Mouse (Mus musculus) c-Kit-positive CD71-negative TER-119-negative erythroid progenitor cells, embryonic 14.5 days (primary cell): ENCODE data around the gene Frrs1l.

ENCODE experiments used
- DNase-seq: peaks from one replicate; pipeline ENCODE4 v3.0.0-alpha.2; 2013; ENCODE audit warnings: low read depth

Frrs1l gene

DNA sequence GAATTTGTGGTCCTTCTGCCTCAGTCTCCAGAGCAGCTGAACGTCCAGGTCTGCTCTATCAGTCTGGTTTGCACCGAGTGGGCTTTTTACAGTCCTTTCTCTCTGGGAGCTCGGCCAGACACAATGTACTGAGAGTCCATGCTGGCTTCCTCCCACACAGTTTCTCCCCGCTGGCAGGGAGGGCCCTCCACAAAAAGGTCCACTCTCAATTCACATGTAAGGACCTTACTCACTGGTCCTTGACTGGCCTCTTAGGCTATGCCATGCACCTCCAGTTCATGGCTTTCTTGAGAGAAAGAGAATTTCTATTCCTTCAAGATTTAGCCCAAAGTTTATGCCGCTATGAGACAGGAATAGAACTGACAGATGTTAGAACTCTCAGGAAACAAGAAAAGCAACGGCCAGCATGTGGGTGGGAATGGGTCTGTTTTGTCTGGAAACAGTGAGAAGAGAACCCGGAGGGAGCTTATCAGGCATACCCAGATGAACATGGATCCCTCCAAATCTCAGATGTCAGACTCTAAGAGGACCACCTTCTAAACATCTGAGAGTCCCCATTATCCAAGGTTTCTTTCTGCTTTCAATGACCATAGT lies 24.5 kb downstream of the Frrs1l start:
- no peak for DNase-seq

GRCm38 (mm10) chr4:56963687-56964086 lies 26.5 kb downstream of the Frrs1l start:
- no peak for DNase-seq

- DNase-seq, result no peak
These were observed 28.8 kb downstream of the Frrs1l start for GRCm38 (mm10) chr4:56961320-56961925.

GRCm38 (mm10) chr4:56957518-56957917 lies 32.7 kb downstream of the Frrs1l start:
- no peak for DNase-seq

DNA sequence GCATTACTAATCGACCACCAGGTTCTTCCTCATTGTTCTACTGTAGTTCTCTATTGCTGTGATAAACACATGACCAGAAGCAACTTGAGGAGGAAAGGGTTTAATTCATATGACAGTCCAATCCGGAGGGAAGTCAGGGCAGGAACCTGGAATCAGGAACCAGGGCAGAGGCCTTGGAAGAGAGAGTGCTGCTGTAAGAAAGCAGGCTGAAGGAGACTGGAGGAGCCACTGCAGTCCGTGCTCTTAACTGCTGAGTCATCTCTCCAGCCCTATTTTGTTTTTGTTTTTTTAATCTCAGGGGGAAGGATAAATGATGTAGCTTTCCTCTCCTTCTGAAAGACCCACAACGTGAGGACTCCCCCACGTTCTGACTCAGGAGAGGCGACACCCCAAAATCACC lies 37.0 kb downstream of the Frrs1l start:
- no peak for DNase-seq

GRCm38 (mm10) chr4:56951701-56952100 lies 38.5 kb downstream of the Frrs1l start:
- no peak for DNase-seq

DNA sequence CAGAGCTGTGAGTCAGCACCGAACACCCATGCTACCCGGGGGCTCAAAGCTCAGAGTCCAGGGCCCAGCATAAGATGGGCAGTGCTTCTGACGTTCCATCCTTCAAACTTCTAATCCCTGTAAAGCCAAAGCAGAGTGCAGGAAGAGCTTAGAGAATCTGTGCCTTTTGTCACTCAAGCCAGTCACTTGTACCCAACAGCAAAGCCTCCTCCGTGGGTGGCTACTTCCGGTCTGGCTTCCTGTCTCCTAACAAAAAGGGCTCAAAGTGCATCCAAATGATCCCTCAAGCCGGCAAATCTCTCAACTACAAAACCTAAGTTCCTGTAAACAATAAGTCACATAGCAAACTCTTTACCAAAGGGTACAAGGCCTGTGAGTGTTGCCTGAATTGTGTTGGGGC lies 40.7 kb downstream of the Frrs1l start:
- DNase-seq, result peak; percentile 13

DNA sequence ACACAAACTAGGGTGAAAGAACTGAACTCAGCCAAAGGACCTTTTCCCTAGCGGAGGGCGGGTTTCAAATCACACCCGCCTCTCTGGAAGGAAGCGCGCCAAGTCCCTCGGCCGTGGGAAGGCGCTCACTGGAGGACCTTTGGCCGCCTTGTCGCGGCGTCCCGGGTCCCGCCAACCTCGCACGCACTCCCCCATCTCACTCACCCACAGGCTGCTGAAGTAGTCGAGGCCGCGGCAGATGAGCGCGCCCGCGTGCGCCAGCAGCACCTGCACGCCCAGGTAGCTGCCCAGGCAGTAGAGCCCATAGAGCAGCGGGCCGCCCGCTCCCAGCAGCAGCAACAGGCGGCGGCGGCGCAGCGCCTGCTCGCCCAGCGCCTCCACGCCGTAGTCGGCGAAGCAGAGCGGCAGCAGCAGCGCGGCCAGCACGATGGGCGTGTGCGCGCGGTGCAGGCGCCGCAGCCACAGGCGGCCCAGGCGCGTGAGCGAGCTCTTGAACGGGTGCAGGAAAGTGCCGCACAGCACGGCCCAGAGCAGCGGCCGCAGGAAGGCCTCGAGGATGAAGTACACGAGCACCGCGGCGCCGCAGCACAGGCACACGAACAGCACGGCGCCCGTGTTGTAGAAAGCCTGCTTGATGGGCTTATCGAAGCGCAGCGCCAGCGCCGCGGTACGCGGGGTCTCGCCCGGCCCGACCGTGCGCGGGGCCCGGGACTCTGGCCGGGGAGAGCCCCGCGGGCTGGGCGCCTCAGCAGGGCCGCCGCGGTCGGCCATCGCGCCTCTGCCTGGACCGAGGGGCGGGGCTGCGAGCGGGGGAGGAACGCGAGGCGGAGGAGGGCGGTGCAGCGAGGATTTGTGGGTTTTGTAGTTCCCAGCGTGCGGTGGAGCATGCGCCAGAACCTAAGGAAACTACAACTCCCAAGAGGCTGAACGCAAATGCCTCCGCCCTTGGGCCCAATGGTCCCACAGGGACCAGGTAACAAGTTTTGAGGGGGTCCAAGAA lies 43.2 kb downstream of the Frrs1l start, which contains the start of gene Tmem245:
Tmem245 (minus strand) TSS at position 797 of the 1,000 bp plus-strand sequence.
- DNase-seq, result peak; percentile 84

- no peak for DNase-seq
These were observed 44.0 kb downstream of the Frrs1l start for GRCm38 (mm10) chr4:56946180-56946579.

GRCm38 (mm10) chr4:56944286-56944685 lies 45.9 kb downstream of the Frrs1l start:
- peak; percentile 20 for DNase-seq

DNA sequence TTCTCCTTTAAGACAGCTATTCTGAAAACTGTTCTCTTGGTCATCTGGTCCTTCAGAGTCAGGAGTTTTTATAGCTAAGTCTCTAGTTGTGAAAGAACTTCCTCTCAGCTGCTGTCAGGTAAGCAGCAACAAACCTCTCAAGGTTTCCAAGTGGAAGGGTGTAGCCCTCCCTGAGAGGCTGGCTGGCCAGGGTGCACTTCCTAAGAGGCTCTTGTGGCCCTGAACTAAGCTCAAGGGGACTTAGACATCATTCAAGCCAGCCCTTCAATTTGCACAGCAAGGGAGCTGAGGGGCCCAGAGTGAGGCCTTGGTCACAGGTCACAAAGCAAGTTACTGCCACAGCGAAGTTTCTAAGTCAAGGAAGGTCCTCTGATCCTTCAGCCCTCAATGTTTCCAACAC lies 46.9 kb downstream of the Frrs1l start:
- no peak for DNase-seq

DNA sequence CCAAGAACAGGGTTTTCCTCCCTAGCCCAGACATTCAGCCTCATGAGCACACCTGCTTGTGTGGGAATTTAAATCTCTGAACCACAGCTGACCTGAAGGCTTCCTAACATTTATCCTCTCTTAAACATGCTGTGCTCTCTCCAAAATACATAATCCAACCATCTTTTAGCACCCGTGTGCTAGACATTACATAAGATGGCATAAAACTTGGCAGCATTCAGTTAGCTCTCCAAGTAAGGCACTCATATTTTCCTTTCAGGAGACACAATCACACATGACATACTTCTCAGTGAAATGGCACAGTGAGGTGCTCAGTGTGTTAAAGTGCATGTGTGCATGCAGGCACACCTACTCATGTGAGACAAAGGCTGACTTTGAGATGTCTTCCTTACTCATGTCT lies 47.6 kb downstream of the Frrs1l start:
- DNase-seq, result no peak

DNA sequence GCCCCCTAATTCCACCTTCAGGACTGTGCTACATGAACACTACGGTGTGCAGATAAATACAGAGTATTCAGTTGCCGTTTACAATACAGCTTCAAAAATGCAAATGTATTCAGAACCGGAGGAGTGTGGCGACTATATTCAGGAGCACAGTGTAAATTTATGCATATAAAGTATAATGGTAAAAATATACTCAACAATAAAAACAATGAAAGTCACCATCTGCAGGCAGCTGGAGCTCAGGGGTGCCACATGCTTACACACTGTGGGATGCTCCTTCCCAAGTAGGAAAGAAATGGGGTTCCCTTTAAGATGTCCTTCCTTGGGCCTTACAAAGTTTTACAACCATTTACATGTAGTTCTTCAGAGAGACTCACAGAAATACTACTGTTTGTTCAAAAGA lies 48.7 kb downstream of the Frrs1l start:
- DNase-seq, result no peak

DNA sequence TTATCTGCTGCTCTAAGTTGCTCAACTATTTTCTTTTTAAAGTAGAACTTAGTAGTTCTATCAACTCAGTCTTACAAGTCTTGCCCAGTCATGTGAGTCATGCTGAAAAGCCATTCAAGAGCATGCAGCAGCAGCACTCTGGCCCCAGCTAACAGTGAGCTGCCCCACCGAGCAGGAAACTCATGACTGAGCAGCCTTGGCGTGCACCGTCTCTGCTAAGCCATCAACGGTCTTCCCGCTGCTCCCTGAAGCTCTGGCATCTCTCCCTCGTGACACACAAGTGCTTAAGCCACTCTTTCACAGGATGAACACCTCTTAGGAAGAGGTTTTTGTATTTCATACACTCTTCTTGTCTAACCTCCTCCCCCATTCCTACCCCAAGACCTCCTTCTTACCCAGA lies 53.1 kb downstream of the Frrs1l start:
- no peak for DNase-seq

DNA sequence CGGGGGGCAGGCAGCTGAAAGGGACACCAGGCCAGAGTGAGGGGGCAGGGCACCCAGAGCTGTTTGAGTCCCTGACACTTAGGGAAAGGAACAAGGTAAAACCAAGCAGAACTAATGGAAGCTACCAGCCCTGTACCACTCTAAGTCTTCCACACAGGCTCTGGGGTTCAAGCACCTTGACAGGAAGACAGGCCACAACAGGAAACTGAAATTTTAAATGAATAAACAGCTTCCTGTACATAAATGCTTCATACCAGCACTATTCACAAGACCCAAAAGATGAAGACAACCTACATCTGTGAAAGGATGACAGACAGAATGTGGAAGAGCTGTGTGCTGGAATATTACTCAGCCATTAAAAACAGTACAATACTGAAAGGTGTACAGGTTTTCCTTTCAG lies 54.9 kb downstream of the Frrs1l start:
- no peak for DNase-seq

DNA sequence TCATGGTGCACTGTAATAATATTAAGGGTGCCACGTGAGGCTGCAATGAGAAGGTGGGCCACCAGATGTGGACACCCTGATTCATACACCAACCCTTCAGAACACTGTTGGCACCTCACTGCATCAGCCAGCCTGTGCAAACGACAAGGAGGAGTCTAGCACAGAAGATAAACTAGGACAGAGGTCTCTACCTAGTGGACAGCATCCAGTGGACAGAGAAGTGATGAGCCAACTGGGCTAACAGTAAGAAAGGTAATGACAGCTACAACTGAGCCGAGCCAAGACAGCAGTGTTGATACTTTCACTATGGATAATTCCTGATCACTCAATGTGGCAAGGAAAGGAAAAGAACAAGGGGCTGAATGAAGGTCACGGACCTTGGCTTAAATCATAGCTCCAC lies 57.0 kb downstream of the Frrs1l start:
- DNase-seq, result no peak

DNA sequence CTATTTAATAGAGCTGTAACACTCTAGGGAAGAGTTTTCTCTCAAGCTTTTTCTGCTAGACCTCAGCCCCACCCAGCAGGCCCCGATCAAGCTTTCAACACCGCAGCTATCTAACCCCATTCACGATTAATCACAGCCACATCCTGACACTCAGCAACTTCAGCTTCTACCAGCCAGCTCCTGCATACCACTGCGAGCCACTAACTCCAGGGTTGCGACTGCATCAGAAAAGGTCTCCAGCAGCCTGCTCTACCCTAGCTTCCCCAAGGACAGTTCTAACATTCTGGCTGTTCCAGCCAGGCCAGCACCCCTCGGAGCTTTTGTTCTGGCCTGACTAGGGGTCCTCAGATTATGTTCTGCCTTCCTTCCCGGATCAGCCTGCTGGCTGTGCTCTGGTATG lies 58.1 kb downstream of the Frrs1l start:
- DNase-seq, result no peak

GRCm38 (mm10) chr4:56930312-56930711 lies 59.9 kb downstream of the Frrs1l start:
- no peak for DNase-seq

DNA sequence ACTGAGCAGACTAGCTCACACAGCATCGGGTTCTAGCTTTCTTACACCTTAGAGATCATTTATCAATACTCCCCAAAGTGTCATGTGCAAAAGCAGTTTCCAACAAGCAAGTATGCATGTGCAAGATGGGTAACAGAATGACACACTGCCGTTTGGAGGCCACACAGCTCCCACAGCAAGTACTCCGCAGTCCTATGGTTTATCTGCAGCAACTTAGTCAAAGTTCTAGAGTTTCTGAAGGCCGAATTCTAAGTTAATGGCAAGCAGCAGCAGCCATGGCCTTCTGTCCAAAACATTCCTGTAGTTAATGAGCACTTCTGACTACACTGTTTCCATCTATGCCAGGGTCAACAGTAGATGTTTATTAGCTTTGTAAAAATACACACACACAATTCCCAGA lies 63.2 kb downstream of the Frrs1l start:
- no peak for DNase-seq

DNA sequence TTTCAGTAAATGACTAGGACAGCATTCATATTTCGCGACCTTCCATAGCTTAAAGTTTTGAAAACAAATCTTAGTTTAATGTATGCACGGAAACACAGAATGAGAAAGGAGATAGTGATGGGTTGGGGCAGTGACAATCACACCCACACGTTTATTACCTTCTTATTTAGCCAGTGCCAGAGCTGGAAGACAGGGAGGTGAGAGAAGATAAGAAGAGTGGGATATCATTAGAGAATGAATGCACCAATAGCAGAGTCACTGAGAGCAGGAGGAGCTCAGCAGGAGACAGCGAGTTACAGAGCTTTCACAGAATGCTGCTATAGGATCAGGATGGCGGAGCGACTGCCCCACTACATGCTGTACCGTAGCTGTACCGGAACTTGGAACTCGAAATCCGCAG lies 68.0 kb downstream of the Frrs1l start:
- DNase-seq, result no peak

GRCm38 (mm10) chr4:56915732-56916325 lies 74.4 kb downstream of the Frrs1l start:
- DNase-seq, result no peak

DNA sequence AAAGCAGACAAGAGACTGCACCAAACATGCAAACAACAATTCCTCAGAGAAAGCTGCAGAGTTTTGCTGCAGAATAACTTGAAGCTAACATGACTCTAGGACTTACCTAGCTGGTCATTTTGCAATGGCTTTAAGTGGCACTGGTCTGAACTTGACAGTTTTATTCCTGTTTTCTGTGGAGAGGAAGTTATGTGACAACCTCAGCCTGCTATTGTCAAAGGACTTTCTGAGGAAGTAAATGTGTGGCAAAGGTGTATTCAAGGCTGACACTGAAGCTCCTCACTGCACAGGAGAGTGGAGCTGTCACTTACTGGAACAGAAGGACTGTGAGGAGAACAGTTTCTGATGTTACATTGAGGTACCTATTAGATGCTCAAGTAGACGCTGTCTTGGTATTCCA lies 75.4 kb downstream of the Frrs1l start:
- DNase-seq, result no peak

DNA sequence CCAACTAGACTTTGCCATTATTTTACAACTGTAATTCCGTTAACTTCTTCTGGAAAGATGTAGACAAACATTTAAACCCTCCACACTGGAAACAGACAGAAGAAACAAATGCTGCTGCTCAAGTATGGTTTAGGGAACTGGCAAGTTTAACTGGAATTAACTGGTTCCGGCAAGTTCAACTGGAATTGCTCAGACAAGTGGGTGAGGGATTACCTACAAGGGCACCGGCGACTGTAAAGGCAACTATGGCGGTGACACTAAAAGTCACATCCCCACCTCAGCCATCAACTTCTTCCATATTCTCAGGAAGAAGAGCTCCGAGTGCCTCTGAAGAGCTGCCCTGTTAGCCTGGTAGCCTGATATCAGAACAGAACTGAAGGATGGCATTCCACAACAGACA lies 75.9 kb downstream of the Frrs1l start:
- no peak for DNase-seq
